Mouse (Mus musculus): ENCODE measurements at regions not wholly inside any gene's neighbourhood (a gene's known extent, or its start where the extent isn't known, plus 50 kb on each side); places are given as distances from the start of the nearest gene placed in this dataset.

GRCm38 (mm10) chr1:193698603-193699266, 328.6 kb upstream of the Camk1g start:
- DNase-seq (ENCODE audit: low spot score), result peak; percentile 42

DNA sequence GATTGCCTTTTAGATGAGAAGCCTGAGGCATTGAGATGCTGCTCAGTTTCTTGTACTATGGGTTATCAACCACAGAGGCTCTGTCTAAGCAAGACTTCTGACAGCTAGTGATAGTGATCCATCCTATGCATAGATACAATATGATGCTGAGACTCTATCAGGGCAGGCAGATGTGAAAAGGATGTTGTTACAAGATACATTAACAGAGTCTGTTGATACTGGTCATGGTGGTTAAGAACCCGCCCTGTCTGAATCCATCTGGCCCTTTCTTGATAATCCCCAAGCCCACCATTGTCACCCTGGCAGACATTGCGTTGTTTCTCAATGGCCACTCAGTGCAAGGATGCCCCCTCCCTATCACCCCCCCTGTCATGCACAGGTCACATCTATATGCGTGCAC, 327.8 kb upstream of the Camk1g start:
- no peak for DNase-seq (ENCODE audit: low spot score)

- DNase-seq (ENCODE audit: low spot score), result no peak
Measured at GRCm38 (mm10) chr1:193697001-193697400, 326.9 kb upstream of the Camk1g start.

DNA sequence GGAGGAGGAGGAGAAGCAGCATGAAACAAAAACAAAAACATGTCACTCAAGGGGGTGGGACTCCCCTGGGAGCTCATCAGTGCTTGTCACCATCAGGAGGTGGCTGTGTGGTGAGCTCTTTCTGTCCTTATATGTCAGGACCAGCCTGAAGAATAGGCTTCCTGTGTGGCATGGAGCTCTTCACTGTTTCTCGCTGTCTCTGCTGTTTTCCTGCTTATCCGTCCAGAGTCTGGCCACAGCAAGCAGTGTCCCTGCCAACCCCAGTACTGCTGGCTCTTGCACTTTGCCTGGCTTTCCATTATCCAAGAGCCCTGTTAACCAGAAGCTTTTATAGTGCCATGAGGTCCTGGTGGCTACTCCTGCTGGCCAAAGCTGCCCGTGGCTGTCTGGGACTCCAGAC, 322.9 kb upstream of the Camk1g start:
- no peak for DNase-seq (ENCODE audit: low spot score)

GRCm38 (mm10) chr1:193689601-193690000, 319.5 kb upstream of the Camk1g start:
- no peak for DNase-seq (ENCODE audit: low spot score)

- no peak for DNase-seq (ENCODE audit: low spot score)
Measured at GRCm38 (mm10) chr1:193682917-193683316, 312.8 kb upstream of the Camk1g start.

DNA sequence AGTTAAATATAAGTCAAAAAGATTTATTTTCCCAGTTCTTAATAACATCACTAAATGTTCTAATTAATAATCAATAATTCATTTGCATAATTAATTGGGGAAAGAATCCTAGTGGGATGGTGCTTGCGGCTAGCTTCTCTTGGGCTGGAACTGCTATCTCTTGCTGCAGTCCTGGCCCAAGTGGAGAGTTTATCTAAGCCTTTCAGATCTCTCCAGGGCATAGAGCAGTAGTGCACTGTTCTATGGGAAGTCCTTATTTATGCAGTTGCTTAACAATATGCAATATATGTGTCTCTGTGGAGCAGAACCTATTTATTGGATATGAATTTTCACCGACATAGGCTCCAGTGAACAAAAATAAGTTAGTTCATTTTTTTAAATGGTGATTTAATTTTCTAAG, 308.4 kb upstream of the Camk1g start:
- no peak for DNase-seq (ENCODE audit: low spot score)

GRCm38 (mm10) chr1:193673236-193673830, 303.2 kb upstream of the Camk1g start:
- no peak for DNase-seq (ENCODE audit: low spot score)

DNA sequence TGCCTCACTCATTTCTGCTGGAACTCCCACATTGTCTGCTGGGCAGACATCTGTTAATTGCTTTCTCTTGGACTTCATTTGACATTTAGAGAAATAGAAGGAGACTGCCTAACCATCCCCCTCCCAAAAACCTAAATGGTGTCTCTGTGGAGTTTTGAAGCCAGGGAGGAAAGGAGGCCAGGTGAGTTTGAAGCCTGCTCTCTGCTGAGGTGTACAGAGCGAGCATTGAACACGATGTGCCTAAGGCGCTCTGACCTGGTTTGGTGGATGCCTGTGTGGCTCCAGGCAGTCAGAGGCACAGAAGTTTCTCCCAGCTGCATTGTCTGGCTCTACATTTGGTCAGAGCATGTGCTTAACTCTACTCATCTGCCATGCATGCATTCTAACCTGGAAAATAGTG, 302.6 kb upstream of the Camk1g start:
- no peak for DNase-seq (ENCODE audit: low spot score)

- no peak for DNase-seq (ENCODE audit: low spot score)
Measured at GRCm38 (mm10) chr1:193671816-193672254, 301.7 kb upstream of the Camk1g start.

DNA sequence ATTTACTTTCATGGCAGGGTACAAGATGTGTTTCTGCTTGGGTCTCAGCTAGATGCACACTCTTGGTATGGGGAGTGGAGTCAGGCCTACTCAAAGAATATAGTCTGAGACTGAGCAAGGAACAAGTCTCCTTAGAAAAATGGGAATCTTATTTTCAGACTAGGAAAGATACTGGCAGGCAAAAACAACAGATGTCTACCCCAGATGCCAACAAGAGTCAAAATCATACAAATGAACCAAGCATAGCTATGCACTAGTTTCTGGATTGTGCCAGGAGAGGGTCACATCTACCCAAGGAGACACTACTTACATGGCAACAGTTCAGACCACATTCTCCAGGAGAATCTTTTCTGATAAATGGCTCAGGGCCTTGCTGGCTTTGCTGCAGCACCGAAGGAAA, 300.9 kb upstream of the Camk1g start:
- DNase-seq (ENCODE audit: low spot score), result no peak

DNA sequence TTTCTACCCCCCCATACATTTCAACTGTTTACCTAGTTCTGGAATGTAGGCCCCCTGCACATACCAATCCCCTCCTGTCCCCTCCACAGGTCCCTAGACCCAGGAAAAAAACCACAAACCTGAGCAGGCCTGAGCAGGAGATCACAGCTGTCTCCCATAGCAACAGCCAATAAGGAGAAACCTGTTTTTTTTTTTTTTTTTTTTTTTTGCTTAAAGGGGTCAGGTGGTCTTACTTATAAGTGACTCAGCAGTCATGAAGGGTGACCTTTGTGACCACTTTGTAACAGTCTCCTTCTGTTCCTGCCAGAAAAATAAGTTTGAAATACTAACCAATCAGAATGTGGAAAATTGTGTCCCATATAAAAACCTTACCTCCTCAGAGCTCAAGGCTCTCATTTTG, 299.9 kb upstream of the Camk1g start:
- DNase-seq (ENCODE audit: low spot score), result no peak

DNA sequence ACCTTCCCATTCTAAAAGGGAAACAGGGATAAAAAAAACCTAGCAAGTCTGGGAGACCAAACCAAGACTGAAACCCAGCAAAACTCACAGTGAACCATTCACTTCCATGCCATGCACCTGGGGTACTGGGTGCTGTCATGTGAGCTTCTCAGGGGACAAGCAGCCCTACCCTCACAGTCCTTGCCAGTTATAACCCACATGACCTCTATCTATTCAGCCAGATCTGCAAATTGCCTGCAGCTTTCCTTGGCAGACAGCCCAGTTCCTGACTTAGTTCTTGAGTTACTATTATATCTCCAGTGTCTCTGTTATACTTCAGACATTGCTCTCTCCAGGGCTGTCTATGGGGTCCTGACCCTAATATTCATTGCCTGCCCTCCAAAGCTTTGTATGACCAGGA, 298.7 kb upstream of the Camk1g start:
- no peak for DNase-seq (ENCODE audit: low spot score)

GRCm38 (mm10) chr1:193665854-193666253, 295.8 kb upstream of the Camk1g start:
- DNase-seq (ENCODE audit: low spot score), result no peak

- no peak for DNase-seq (ENCODE audit: low spot score)
Measured at GRCm38 (mm10) chr1:193664569-193664968, 294.5 kb upstream of the Camk1g start.

DNA sequence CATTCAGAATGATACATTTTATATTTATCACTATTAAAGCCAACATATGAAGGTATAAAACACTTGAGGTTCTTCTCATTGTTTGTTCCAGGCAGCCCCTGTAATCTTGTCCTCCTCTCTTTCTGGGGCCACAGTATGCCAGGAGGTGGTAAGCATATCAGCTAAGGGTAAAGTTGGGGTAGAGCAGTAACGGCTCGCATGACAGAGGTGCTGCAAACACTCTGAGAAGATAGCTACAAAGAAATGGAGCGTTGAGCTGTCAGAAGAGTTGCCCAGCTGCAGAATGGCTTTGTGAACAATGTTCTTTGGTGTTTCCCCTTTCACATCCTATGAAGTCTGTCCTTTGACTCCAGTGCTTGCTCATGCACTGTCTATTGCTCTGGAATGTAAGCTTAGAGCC, 293.5 kb upstream of the Camk1g start:
- DNase-seq (ENCODE audit: low spot score), result no peak

- DNase-seq (ENCODE audit: low spot score), result no peak
Measured at GRCm38 (mm10) chr1:193662166-193662890, 292.2 kb upstream of the Camk1g start.

- DNase-seq (ENCODE audit: low spot score), result no peak
Measured at GRCm38 (mm10) chr1:193661377-193661776, 291.3 kb upstream of the Camk1g start.

- no peak for DNase-seq (ENCODE audit: low spot score)
Measured at GRCm38 (mm10) chr1:193655076-193655677, 285.1 kb upstream of the Camk1g start.

GRCm38 (mm10) chr1:193650275-193650674, 280.2 kb upstream of the Camk1g start:
- DNase-seq (ENCODE audit: low spot score), result no peak

DNA sequence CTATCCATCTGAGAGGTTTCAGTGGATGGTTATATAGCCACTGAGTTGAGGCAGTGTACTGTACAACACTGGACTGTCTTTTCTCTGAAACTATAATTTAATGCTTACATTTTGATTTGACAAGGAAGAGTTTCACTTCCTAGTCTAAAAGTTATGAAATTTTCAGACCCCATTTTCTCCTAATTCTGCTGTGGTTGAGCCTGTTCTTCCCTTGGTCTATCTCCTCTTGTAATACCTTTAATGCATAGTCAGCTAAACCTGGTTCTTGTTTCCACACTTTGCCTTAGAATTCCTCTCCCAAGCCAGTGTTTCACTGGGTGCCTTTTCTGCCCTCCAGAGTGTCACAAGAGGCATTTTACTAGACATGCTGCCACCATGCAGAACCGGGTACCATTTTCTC, 279.3 kb upstream of the Camk1g start:
- no peak for DNase-seq (ENCODE audit: low spot score)

- DNase-seq (ENCODE audit: low spot score), result no peak
Measured at GRCm38 (mm10) chr1:193647371-193648270, 277.5 kb upstream of the Camk1g start.
